Mouse (Mus musculus) hindbrain, postnatal 0 days (tissue): ENCODE measurements at regions not wholly inside any gene's neighbourhood (a gene's known extent, or its start where the extent isn't known, plus 50 kb on each side); places are given as distances from the start of the nearest gene placed in this dataset.

ENCODE experiments used
- ATAC-seq: fragments of 200-750 bp; cut with Nextera tagmentation; 2 replicates; pipeline ENCODE4 v1.8.0; 2017; ENCODE audit warnings: mild to moderate bottlenecking, moderate TSS enrichment, moderate library complexity
- DNase-seq: peaks from one replicate; pipeline ENCODE4 v3.0.0-alpha.2; 2015; ENCODE audit warnings: low spot score
- H3K27ac ChIP-seq: fragments of 300-500 bp; sonication (generic); 2 replicates; pipeline ENCODE4 v1.5.1; 2014; ENCODE audit warnings: mild to moderate bottlenecking
- H3K27me3 ChIP-seq: fragments of 300-500 bp; sonication (generic); 2 replicates; pipeline ENCODE4 v1.6.1; 2014; ENCODE audit warnings: low read length, mixed read lengths; ENCODE audit not compliant: insufficient read depth
- H3K36me3 ChIP-seq: fragments of 300-500 bp; sonication (generic); 2 replicates; pipeline ENCODE4 v1.6.1; 2014; ENCODE audit warnings: low read length, mixed read lengths; ENCODE audit not compliant: insufficient read depth
- H3K4me1 ChIP-seq: fragments of 300-500 bp; sonication (generic); 2 replicates; pipeline ENCODE4 v1.6.1; 2014; ENCODE audit warnings: antibody characterized with exemption, low read length, mixed read lengths; ENCODE audit not compliant: insufficient read depth
- H3K4me2 ChIP-seq: fragments of 300-500 bp; sonication (generic); 2 replicates; pipeline ENCODE4 v1.6.1; 2014; ENCODE audit warnings: low read depth, mild to moderate bottlenecking, low read length, moderate library complexity, mixed read lengths
- H3K4me3 ChIP-seq: fragments of 300-500 bp; sonication (generic); 2 replicates; pipeline ENCODE4 v1.5.1; 2014; ENCODE audit warnings: low read length
- H3K9ac ChIP-seq: fragments of 300-500 bp; sonication (generic); replicated peaks from 2 replicates; pipeline ENCODE4 v1.6.1; 2014; ENCODE audit warnings: mild to moderate bottlenecking, low read length, moderate library complexity, mixed read lengths
- H3K9me3 ChIP-seq: fragments of 300-500 bp; sonication (generic); 2 replicates; pipeline ENCODE4 v1.6.1; 2016; ENCODE audit warnings: low read length, mixed read lengths
- CTCF ChIP-seq: IDR thresholded peaks from 2 replicates; pipeline ENCODE4 v1.5.1; 2016; ENCODE audit warnings: antibody characterized with exemption, control low read depth, low read depth
- WGBS: fragments of 180-500 bp; shearing (Covaris S2); extraction: QIAGEN DNeasy Blood & Tissue Kit; methylation state at CpG from one replicate; pipeline ENCODE4 v1.1.7; 2014; 5-methylcytosine and 5-hydroxymethylcytosine counted together

- Histone ChIP-seq H3K9me3 (no peaks in the 10 kb centered on the region), H3K4me2 (no peak overlapping the region), H3K27me3 (no peaks in the 10 kb centered on the region), H3K36me3 (no peaks in the 10 kb centered on the region), H3K4me3 (no peak overlapping the region), H3K27ac (no peak overlapping the region), H3K9ac (no peak overlapping the region), H3K4me1 (no peaks in the 10 kb centered on the region)
- DNase-seq (no peak), ATAC-seq (no peak)
- 81% methylated on average over 2 of the region's 2 CpGs for WGBS
- TF ChIP-seq CTCF: no peak
Measured at GRCm38 (mm10) chr15:62347697-62348096, 1424.9 kb upstream of the A1bg start.

GRCm38 (mm10) chr15:62345893-62346292 lies 1423.1 kb upstream of the A1bg start:
- Histone ChIP-seq H3K36me3 (no peaks in the 10 kb centered on the region), H3K4me1 (no peaks in the 10 kb centered on the region), H3K27ac (no peak overlapping the region), H3K4me3 (no peak overlapping the region), H3K4me2 (no peak overlapping the region), H3K9me3 (no peaks in the 10 kb centered on the region), H3K9ac (no peak overlapping the region), H3K27me3 (no peaks in the 10 kb centered on the region)
- no peak for DNase-seq
- ATAC-seq: no peak
- whole genome bisulfite sequencing: 87% methylated on average over 5 of the region's 5 CpGs
- no peak for TF ChIP-seq CTCF

DNA sequence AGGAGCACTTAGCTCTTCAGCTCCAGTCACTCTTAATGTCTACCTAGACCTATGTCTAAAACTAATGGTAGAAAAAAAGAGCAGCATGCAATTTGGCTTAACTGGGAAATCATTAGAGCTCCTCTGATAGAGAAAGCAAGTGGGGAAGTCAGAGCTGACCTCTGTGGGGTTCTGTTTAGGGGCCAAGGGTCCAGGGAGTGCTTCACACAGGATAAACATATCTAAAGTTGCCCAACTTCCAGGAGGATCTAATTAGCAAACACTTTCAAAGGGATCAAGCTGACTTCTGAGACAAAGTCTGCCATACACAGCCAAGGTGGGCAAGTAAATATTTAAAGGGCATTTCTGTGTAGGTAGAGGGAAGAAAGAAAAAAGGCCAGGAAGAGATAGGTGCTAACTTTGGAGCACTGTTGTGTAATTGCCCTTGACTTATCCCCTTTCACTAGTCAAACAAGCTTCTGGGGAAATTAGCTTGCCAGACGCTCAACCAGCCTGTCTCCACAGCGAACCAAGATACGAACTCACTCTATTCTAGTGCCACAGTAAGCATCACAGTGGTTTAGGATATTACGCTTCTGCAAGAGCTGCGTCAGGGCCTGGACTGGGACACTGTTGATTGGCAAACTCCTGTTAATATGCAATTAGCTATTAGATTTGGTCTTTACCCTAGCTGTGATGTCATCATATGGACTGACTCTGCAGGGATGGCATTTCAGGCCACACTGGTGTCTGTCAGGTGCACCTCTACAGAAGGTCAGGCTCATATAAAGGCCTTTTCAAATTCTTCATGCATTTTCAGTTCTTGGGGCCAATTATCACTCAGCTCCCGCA lies 1413.9 kb upstream of the A1bg start:
- no peak for TF ChIP-seq CTCF
- Histone ChIP-seq H3K36me3 (no peaks in the 10 kb centered on the region), H3K27ac (no peak overlapping the region), H3K4me3 (no peak overlapping the region), H3K27me3 (no peaks in the 10 kb centered on the region), H3K4me2 (no peak overlapping the region), H3K9me3 (no peaks in the 10 kb centered on the region), H3K4me1 (no peaks in the 10 kb centered on the region), H3K9ac (no peak overlapping the region)
- ATAC-seq (no peak), DNase-seq (no peak)
- WGBS: 93% methylated on average over 6 of the region's 6 CpGs

DNA sequence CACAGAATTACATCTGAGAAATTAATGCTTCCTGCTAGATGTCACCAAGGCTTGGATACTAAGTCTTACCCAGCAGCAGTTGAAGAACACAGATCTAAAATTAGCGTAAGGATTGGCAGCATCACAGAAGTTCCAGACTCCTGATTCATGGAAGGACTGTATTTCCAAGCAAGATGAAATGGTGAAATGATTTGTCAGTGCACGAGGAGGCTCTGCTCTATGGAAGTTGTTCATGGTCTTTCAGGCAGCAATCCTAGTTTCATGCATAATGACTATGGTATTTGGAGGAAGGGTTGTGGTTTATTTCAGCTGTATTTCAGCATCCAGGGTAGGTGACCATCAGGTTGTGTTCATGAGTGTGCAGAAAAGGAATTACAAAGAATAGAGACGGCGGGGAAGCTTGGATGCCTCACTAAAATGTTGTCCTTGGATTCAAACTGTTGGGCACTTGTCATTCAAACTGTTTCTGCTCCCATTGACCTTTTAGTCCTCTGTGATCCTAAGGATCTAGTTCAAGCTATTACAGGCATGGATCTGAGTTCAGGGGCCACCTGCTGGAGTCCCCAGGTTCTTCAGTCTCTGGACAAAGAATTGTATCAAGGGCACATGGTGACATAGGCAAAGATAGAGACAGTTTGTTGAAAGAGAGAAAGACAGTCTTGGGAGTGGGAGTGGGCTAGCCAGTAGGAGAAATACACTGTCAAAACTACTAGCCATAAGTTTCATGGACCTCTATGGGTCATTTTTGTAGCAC lies 1411.6 kb upstream of the A1bg start:
- ATAC-seq: no peak
- Histone ChIP-seq H3K9me3 (no peaks in the 10 kb centered on the region), H3K9ac (no peak overlapping the region), H3K4me2 (no peak overlapping the region), H3K36me3 (no peaks in the 10 kb centered on the region), H3K4me1 (no peaks in the 10 kb centered on the region), H3K27ac (no peak overlapping the region), H3K27me3 (no peaks in the 10 kb centered on the region), H3K4me3 (no peak overlapping the region)
- no peak for TF ChIP-seq CTCF
- DNase-seq: no peak
- 96% methylated on average over 4 of the region's 4 CpGs for WGBS

- Histone ChIP-seq H3K36me3 (no peaks in the 10 kb centered on the region), H3K9ac (no peak overlapping the region), H3K27me3 (no peaks in the 10 kb centered on the region), H3K27ac (no peak overlapping the region), H3K4me2 (no peak overlapping the region), H3K4me3 (no peak overlapping the region), H3K4me1 (no peaks in the 10 kb centered on the region), H3K9me3 (no peaks in the 10 kb centered on the region)
- no peak for DNase-seq
- no peak for TF ChIP-seq CTCF
- no peak for ATAC-seq
- WGBS: 73% methylated on average over 5 of the region's 5 CpGs
Measured at GRCm38 (mm10) chr15:62332129-62332528, 1409.3 kb upstream of the A1bg start.

DNA sequence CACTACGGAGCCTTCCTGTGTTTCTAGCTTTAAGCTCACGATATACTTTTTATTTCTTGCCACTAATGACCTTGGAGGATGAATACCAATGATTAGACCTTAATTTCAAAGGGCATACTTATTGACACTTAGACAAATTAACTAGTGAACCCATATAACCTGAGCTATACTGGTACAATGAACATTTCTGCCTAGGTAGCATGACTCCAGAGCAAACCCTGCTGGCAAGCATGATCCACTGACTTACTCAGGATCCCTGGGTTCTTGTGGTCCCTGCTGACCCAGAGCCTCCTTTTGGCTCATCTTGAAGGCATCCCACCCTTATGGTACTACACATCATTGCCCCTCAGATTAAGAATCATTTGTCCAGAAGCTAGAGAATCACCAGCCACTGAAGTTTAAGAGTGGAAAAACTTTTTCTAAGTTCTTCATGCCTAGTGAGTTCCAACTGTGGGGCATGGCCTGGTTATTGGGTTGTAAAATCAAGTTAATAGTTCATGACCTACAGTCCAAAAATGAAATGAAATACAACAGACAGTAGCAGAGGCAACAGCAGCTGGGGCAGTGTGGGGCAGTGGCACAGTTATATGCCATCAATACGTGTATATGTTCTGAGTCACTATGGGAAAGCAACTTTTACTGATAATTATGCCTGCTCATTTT lies 1408.5 kb upstream of the A1bg start:
- ATAC-seq: no peak

More for the DNA sequence above, 1408.5 kb upstream of the A1bg start:
- no peak for TF ChIP-seq CTCF
- no peaks in the 10 kb centered on the region for H3K27me3 ChIP-seq
- no peak overlapping the region for H3K27ac ChIP-seq
- H3K36me3 ChIP-seq: no peaks in the 10 kb centered on the region
- H3K4me3 ChIP-seq: no peak overlapping the region
- H3K9ac ChIP-seq: no peak overlapping the region
- DNase-seq: no peak
- H3K9me3 ChIP-seq: no peaks in the 10 kb centered on the region
- H3K4me1 ChIP-seq: no peaks in the 10 kb centered on the region
- H3K4me2 ChIP-seq: no peak overlapping the region
- WGBS: 93% methylated on average over 3 of the region's 3 CpGs
